11 mouse cellular contexts compared by ENCODE assay signal in genomic region chr15:41977649-41978231, GRCm38 (mm10).
DNase-seq lines count a peak whose midpoint lies in the region; ATAC-seq lines count a peak whose summit lies in the region.
"Had no signal": no experiment of that assay in that cellular context is flagged by ENCODE, and none has a peak within 500 bp of the region (broad histone marks: within the 10 kb centered on the region; RNA-seq: fewer than 3 reads in every experiment).

No protein-coding gene starts in this region.

- no peaks in the 10 kb centered on the region for H3K27me3 ChIP-seq in hindbrain, embryonic 14.5 days (ENCODE audit: control insufficient read depth, insufficient read depth, low read length)
- no peaks in the 10 kb centered on the region for H3K27me3 ChIP-seq in hindbrain, embryonic 13.5 days
- H3K27me3 ChIP-seq: intestine, embryonic 15.5 days had no signal

- no peaks in the 10 kb centered on the region for H3K4me1 ChIP-seq in hindbrain, embryonic 14.5 days (replicated peaks; ENCODE audit: control insufficient read depth, insufficient read depth, low read length)
- no peaks in the 10 kb centered on the region for H3K4me1 ChIP-seq in hindbrain, embryonic 13.5 days (replicated peaks)
- H3K4me1 ChIP-seq: intestine, embryonic 15.5 days had no signal

- DNase-seq in adrenal gland, postnatal 10 days = peak; percentile 20
- DNase-seq in adrenal gland, adult 18-20 months (ENCODE audit: low spot score in 2 of 2) = no peak
- DNase-seq in hindbrain, embryonic 14.5 days (ENCODE audit: low spot score) = peak; percentile 31
- DNase-seq in right cerebral cortex, postnatal 10 days (ENCODE audit: low spot score in 2 of 2) = peak; percentile 27 to 39
- no peak for DNase-seq in right cerebral cortex, postnatal 25 days
- no peak for DNase-seq in frontal cortex, adult 2 months (ENCODE audit: extremely low spot score in 1 of 2, low spot score in 1 of 2)
- DNase-seq: gastrocnemius, postnatal 25 days had no signal

- 0 out of 2 replicates have a peak, but pooled peaks have one; percentile 26 for ATAC-seq in hindbrain, embryonic 14.5 days (ENCODE audit: low FRiP score)
- no peak for ATAC-seq in hindbrain, embryonic 13.5 days (ENCODE audit: low FRiP score)
- no peak for ATAC-seq in CD4-positive, CD25-positive, alpha-beta regulatory T cell, adult 4 months
- ATAC-seq: intestine, embryonic 15.5 days had no signal

- no peak overlapping the region for H3K9ac ChIP-seq in hindbrain, embryonic 14.5 days
- H3K9ac ChIP-seq in hindbrain, embryonic 13.5 days = no peak overlapping the region
- H3K9ac ChIP-seq: intestine, embryonic 15.5 days had no signal

- 85% methylated on average over 12 of the region's 12 CpGs for WGBS in hindbrain, embryonic 14.5 days
- WGBS in hindbrain, embryonic 13.5 days = 90% methylated on average over 12 of the region's 12 CpGs

- H3K27ac ChIP-seq in hindbrain, embryonic 14.5 days = no peak overlapping the region
- H3K27ac ChIP-seq in hindbrain, embryonic 13.5 days = no peak overlapping the region
- H3K27ac ChIP-seq: intestine, embryonic 15.5 days had no signal

- H3K9me3 ChIP-seq in hindbrain, embryonic 14.5 days (ENCODE audit: control insufficient read depth, low read length) = no peaks in the 10 kb centered on the region
- H3K9me3 ChIP-seq in hindbrain, embryonic 13.5 days = no peaks in the 10 kb centered on the region
- H3K9me3 ChIP-seq: intestine, embryonic 15.5 days had no signal

- no peaks in the 10 kb centered on the region for H3K36me3 ChIP-seq in hindbrain, embryonic 14.5 days (replicated peaks; ENCODE audit: control insufficient read depth, insufficient read depth)
- H3K36me3 ChIP-seq in hindbrain, embryonic 13.5 days = no peaks in the 10 kb centered on the region
- H3K36me3 ChIP-seq: intestine, embryonic 15.5 days had no signal

- H3K4me2 ChIP-seq in hindbrain, embryonic 14.5 days (replicated peaks) = no peak overlapping the region
- no peak overlapping the region for H3K4me2 ChIP-seq in hindbrain, embryonic 13.5 days
- H3K4me2 ChIP-seq: intestine, embryonic 15.5 days; liver, embryonic 11.5 days had no signal

- H3K4me3 ChIP-seq in hindbrain, embryonic 14.5 days (replicated peaks; ENCODE audit: low read length) = no peak overlapping the region
- H3K4me3 ChIP-seq in hindbrain, embryonic 13.5 days = no peak overlapping the region
- H3K4me3 ChIP-seq: intestine, embryonic 15.5 days had no signal

Comparison
In these comparisons a context has a peak if more than half of its experiments do, and no peak if none do; other contexts are left out.
1. DNase-seq: peak in adrenal gland, postnatal 10 days (single experiment), hindbrain, embryonic 14.5 days (single experiment) and right cerebral cortex, postnatal 10 days (2 of 2); none in adrenal gland, adult 18-20 months (0 of 2), right cerebral cortex, postnatal 25 days (single experiment) and frontal cortex, adult 2 months (0 of 2).